Mouse (Mus musculus): ENCODE results near the gene Gm15319.
"Not testable (repeated sequence)": the region's sequence is repeated elsewhere in the genome, so short reads cannot be mapped to it uniquely, and the experiment has no call there.

The Gm15319 gene

GRCm38 (mm10) chr8:20363110-20363509 lies at the start of gene Gm15319:
TSS of gene Gm15319 (minus strand) at chr8:20363210.
- not testable (repeated sequence) for DNase-seq (ENCODE audit: low read depth, low spot score)

- not testable (repeated sequence) for DNase-seq (ENCODE audit: low read depth, low spot score)
These were observed 47.3 kb upstream of the Gm15319 start for GRCm38 (mm10) chr8:20410355-20410754.

GRCm38 (mm10) chr8:20408441-20409030 lies 45.5 kb upstream of the Gm15319 start:
- DNase-seq (ENCODE audit: low read depth, low spot score) = not testable (repeated sequence)

GRCm38 (mm10) chr8:20389363-20389739 lies 26.3 kb upstream of the Gm15319 start:
- DNase-seq (ENCODE audit: low read depth, low spot score) = not testable (repeated sequence)

GRCm38 (mm10) chr8:20388706-20389362 lies 25.8 kb upstream of the Gm15319 start:
- not testable (repeated sequence) for DNase-seq (ENCODE audit: low read depth, low spot score)

- not testable (repeated sequence) for DNase-seq (ENCODE audit: low read depth, low spot score)
These were observed 24.2 kb upstream of the Gm15319 start for GRCm38 (mm10) chr8:20387121-20387794.

GRCm38 (mm10) chr8:20384990-20385389 lies 22.0 kb upstream of the Gm15319 start:
- DNase-seq (ENCODE audit: low read depth, low spot score) = not testable (repeated sequence)

GRCm38 (mm10) chr8:20384131-20384530 lies 21.1 kb upstream of the Gm15319 start:
- not testable (repeated sequence) for DNase-seq (ENCODE audit: low read depth, low spot score)

GRCm38 (mm10) chr8:20382146-20382545 lies 19.1 kb upstream of the Gm15319 start:
- not testable (repeated sequence) for DNase-seq (ENCODE audit: low read depth, low spot score)

- DNase-seq (ENCODE audit: low read depth, low spot score) = not testable (repeated sequence)
These were observed 18.6 kb upstream of the Gm15319 start for GRCm38 (mm10) chr8:20381637-20382036.

- DNase-seq (ENCODE audit: low read depth, low spot score) = not testable (repeated sequence)
These were observed 18.2 kb upstream of the Gm15319 start for GRCm38 (mm10) chr8:20381239-20381620.

- not testable (repeated sequence) for DNase-seq (ENCODE audit: low read depth, low spot score)
These were observed 17.7 kb upstream of the Gm15319 start for GRCm38 (mm10) chr8:20380590-20381238.

- DNase-seq (ENCODE audit: low read depth, low spot score) = not testable (repeated sequence)
These were observed 16.8 kb upstream of the Gm15319 start for GRCm38 (mm10) chr8:20379650-20380436.

- DNase-seq (ENCODE audit: low read depth, low spot score) = not testable (repeated sequence)
These were observed 16.0 kb upstream of the Gm15319 start for GRCm38 (mm10) chr8:20378786-20379649.

- not testable (repeated sequence) for DNase-seq (ENCODE audit: low read depth, low spot score)
These were observed 15.3 kb upstream of the Gm15319 start for GRCm38 (mm10) chr8:20378353-20378752.

- DNase-seq (ENCODE audit: low read depth, low spot score) = not testable (repeated sequence)
These were observed 12.7 kb upstream of the Gm15319 start for GRCm38 (mm10) chr8:20375698-20376097.

- not testable (repeated sequence) for DNase-seq (ENCODE audit: low read depth, low spot score)
These were observed 6.6 kb downstream of the Gm15319 start for GRCm38 (mm10) chr8:20356386-20356785.

- not testable (repeated sequence) for DNase-seq (ENCODE audit: low read depth, low spot score)
These were observed 9.4 kb downstream of the Gm15319 start for GRCm38 (mm10) chr8:20353579-20353978.

GRCm38 (mm10) chr8:20302759-20303158 lies 60.3 kb downstream of the Gm15319 start:
- not testable (repeated sequence) for DNase-seq (ENCODE audit: low read depth, low spot score)

GRCm38 (mm10) chr8:20300042-20300441 lies 63.0 kb downstream of the Gm15319 start:
- not testable (repeated sequence) for DNase-seq (ENCODE audit: low read depth, low spot score)

Data from c-Kit-negative CD71-positive TER-119-positive erythroid progenitor cells, embryonic 14.5 days (primary cell).